Mouse (Mus musculus) forebrain, postnatal 0 days (tissue): ENCODE results near the gene Cxcl3. TPM values are rescaled to one million over a fixed set of nuclear protein-coding genes. Genes with fewer than 3 reads are reported as not detected.
"Not testable (repeated sequence)": the region's sequence is repeated elsewhere in the genome, so short reads cannot be mapped to it uniquely, and the experiment has no call there.

Experiments
- ATAC-seq: fragments of 200-750 bp; cut with Nextera tagmentation; 2 replicates; pipeline ENCODE4 v1.8.0; 2017; ENCODE audit warnings: mild to moderate bottlenecking, moderate library complexity
- DNase-seq: peaks from one replicate; pipeline ENCODE4 v3.0.0-alpha.2; 2015
- H3K27ac ChIP-seq: fragments of 300-500 bp; sonication (generic); 2 replicates; pipeline ENCODE4 v1.5.1; 2014; ENCODE audit warnings: low read depth, mild to moderate bottlenecking, antibody characterized with exemption, low read length, moderate library complexity, mixed read lengths
- H3K27me3 ChIP-seq: fragments of 300-500 bp; sonication (generic); 2 replicates; pipeline ENCODE4 v1.6.1; 2014; ENCODE audit warnings: mild to moderate bottlenecking, low read length, mixed read lengths; ENCODE audit not compliant: insufficient read depth
- H3K36me3 ChIP-seq: fragments of 300-500 bp; sonication (generic); 2 replicates; pipeline ENCODE4 v1.6.1; 2014; ENCODE audit warnings: mild to moderate bottlenecking, moderate library complexity; ENCODE audit not compliant: insufficient read depth
- H3K4me1 ChIP-seq: fragments of 300-500 bp; sonication (generic); 2 replicates; pipeline ENCODE4 v1.6.1; 2014; ENCODE audit warnings: antibody characterized with exemption; ENCODE audit not compliant: insufficient read depth
- H3K4me2 ChIP-seq: fragments of 300-500 bp; sonication (generic); 2 replicates; pipeline ENCODE4 v1.6.1; 2014; ENCODE audit warnings: low read depth, mild to moderate bottlenecking, moderate library complexity
- H3K4me3 ChIP-seq: fragments of 300-500 bp; sonication (generic); 2 replicates; pipeline ENCODE4 v1.5.1; 2014; ENCODE audit warnings: low read depth, low read length, mixed read lengths
- H3K9ac ChIP-seq: fragments of 300-500 bp; sonication (generic); 2 replicates; pipeline ENCODE4 v1.6.1; 2014; ENCODE audit warnings: mild to moderate bottlenecking
- H3K9me3 ChIP-seq: fragments of 300-500 bp; sonication (generic); 2 replicates; pipeline ENCODE4 v1.6.1; 2016; ENCODE audit warnings: low read length
- CTCF ChIP-seq: sonication (generic); IDR thresholded peaks from 2 replicates; pipeline ENCODE4 v1.5.1; 2016; ENCODE audit warnings: antibody characterized with exemption, control low read depth, low read depth
- WGBS: fragments of 180-500 bp; shearing (Covaris S2); extraction: QIAGEN DNeasy Blood & Tissue Kit; methylation state at CpG from one replicate; pipeline ENCODE4 v1.1.7; 2014; 5-methylcytosine and 5-hydroxymethylcytosine counted together
- polyA plus RNA-seq: library from polyadenylated mRNA; unstranded; fragments of >200 nt; fragmentation: Nextera tagmentation; extraction: Ambion mirVana; gene quantifications from 2 replicates; pipeline ENCODE4 v1.2.1, GENCODE M21; 2015
- total RNA-seq: library from RNA; depleted of rRNA; stranded (reverse); fragments of >200 nt; gene quantifications from 2 replicates; pipeline ENCODE4 v1.2.3, GENCODE M21; 2014

The Cxcl3 gene
- total and polyA plus RNA-seq, 2 experiments from 2014 or later = not detected

GRCm38 (mm10) chr5:90790074-90790502 lies 4.2 kb downstream of the Cxcl3 start:
- ATAC-seq (no peak), DNase-seq (no peak)
- Histone ChIP-seq H3K9ac (no peak overlapping the region), H3K27ac (no peak overlapping the region), H3K4me3 (no peak overlapping the region), H3K4me2 (no peak overlapping the region), H3K9me3 (no peaks in the 10 kb centered on the region), H3K27me3 (no peaks in the 10 kb centered on the region), H3K36me3 (no peaks in the 10 kb centered on the region), H3K4me1 (peaks cover 4% of the 10 kb centered on the region; the same call in 1 of the 2 replicates)
- 87% methylated on average over 8 of the region's 8 CpGs for WGBS
- TF ChIP-seq CTCF = no peak

DNA sequence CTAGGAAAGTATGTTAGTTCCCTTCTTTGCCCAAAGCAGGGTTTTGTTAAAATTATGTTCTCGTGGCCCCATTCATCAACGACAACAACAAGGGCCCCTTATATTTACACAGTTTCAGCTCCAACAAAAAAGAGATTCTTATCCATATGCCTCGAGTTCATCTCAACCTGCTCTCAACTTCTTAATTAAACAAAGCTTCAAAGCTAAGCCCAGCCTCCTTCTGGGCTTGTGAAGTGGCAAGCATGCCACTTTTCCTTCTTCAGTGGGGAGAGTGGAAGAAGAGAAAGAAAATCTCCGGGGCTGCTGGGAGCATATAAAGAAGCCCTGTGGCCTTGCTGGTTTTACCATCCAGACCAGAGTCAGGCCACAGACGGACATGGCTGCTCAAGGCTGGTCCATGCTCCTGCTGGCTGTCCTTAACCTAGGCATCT lies 8.3 kb downstream of the Cxcl3 start, which contains the start of gene Cxcl15:
Cxcl15 (plus strand) TSS at position 340 of the 431 bp plus-strand sequence.
- WGBS = 45% methylated on average over 5 of the region's 5 CpGs

GRCm38 (mm10) chr5:90795392-90795791 lies 9.5 kb downstream of the Cxcl3 start:
- 84% methylated on average over 2 of the region's 2 CpGs for WGBS
- not testable (repeated sequence) for H3K9ac ChIP-seq, H3K4me1 ChIP-seq, H3K27me3 ChIP-seq, H3K4me3 ChIP-seq, ATAC-seq, H3K36me3 ChIP-seq, H3K4me2 ChIP-seq, DNase-seq, H3K27ac ChIP-seq, H3K9me3 ChIP-seq

More for the DNA sequence above, 8.3 kb downstream of the Cxcl3 start, which contains the start of gene Cxcl15:
- Histone ChIP-seq H3K36me3 (no peaks in the 10 kb centered on the region), H3K9me3 (no peaks in the 10 kb centered on the region), H3K27me3 (no peaks in the 10 kb centered on the region), H3K9ac (no peak within 1 kb of the TSS), H3K4me1 (no peaks in the 10 kb centered on the region), H3K4me3 (no peak within 1 kb of the TSS), H3K27ac (no peak within 1 kb of the TSS), H3K4me2 (no peak within 1 kb of the TSS)
- ATAC-seq = no peak
- TF ChIP-seq CTCF = no peak
- no peak for DNase-seq

GRCm38 (mm10) chr5:90804574-90804973 lies 18.7 kb downstream of the Cxcl3 start:
- H3K9ac ChIP-seq = no peak overlapping the region
- H3K4me3 ChIP-seq = no peak overlapping the region
- TF ChIP-seq CTCF = no peak
- no peak overlapping the region for H3K27ac ChIP-seq
- no peak for ATAC-seq
- no peaks in the 10 kb centered on the region for H3K36me3 ChIP-seq
- no peak overlapping the region for H3K4me2 ChIP-seq
- no peaks in the 10 kb centered on the region for H3K4me1 ChIP-seq
- no peaks in the 10 kb centered on the region for H3K27me3 ChIP-seq
- DNase-seq = no peak
- no peaks in the 10 kb centered on the region for H3K9me3 ChIP-seq

GRCm38 (mm10) chr5:90806050-90806449 lies 20.1 kb downstream of the Cxcl3 start:
- no peak for TF ChIP-seq CTCF
- no peaks in the 10 kb centered on the region for H3K27me3 ChIP-seq
- no peak overlapping the region for H3K4me3 ChIP-seq
- DNase-seq (no peak), ATAC-seq (no peak)
- H3K4me2 ChIP-seq = no peak overlapping the region
- H3K27ac ChIP-seq = no peak overlapping the region
- no peak overlapping the region for H3K9ac ChIP-seq
- no peaks in the 10 kb centered on the region for H3K9me3 ChIP-seq
- H3K36me3 ChIP-seq = no peaks in the 10 kb centered on the region
- H3K4me1 ChIP-seq = no peaks in the 10 kb centered on the region

GRCm38 (mm10) chr5:90807176-90807950 lies 21.5 kb downstream of the Cxcl3 start:
- Histone ChIP-seq H3K9ac (no peak overlapping the region), H3K4me3 (no peak overlapping the region), H3K36me3 (no peaks in the 10 kb centered on the region), H3K4me2 (no peak overlapping the region), H3K4me1 (no peaks in the 10 kb centered on the region), H3K27ac (no peak overlapping the region), H3K27me3 (no peaks in the 10 kb centered on the region), H3K9me3 (no peaks in the 10 kb centered on the region)
- no peak for ATAC-seq
- 85% methylated on average over 3 of the region's 3 CpGs for WGBS
- no peak for TF ChIP-seq CTCF
- no peak for DNase-seq

DNA sequence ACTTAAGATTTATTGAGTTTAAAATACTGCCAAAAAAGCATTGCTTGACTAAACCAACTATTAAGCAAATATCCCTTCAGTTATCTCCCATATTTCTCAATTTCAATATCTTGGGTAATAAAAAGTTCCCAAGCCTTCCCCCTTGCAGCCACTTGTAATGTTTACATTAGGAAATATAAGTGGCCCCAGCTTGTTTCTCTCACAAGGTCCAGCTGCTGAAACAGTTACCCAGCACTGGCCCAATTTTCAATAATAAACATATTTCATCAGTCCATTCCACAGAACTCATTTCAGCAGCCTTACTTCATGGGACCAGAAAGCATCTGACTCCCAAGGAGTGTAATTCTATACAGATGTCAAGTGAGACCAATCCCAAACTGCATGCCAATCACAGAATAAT lies 33.9 kb downstream of the Cxcl3 start:
- H3K9ac ChIP-seq = no peak overlapping the region
- no peaks in the 10 kb centered on the region for H3K36me3 ChIP-seq
- no peaks in the 10 kb centered on the region for H3K9me3 ChIP-seq
- DNase-seq (no peak), ATAC-seq (no peak)
- no peak overlapping the region for H3K27ac ChIP-seq
- no peaks in the 10 kb centered on the region for H3K27me3 ChIP-seq
- no peak for TF ChIP-seq CTCF
- no peaks in the 10 kb centered on the region for H3K4me1 ChIP-seq
- H3K4me3 ChIP-seq = no peak overlapping the region
- no peak overlapping the region for H3K4me2 ChIP-seq
